Mouse (Mus musculus) ES-Bruce4 (cell line): Measurements from ENCODE around the gene Ing1.

Experiments used
- CTCF ChIP-seq: IDR thresholded peaks from one replicate; pipeline ENCODE4 v1.8.1; 2011; ENCODE audit warnings: low read depth, low read length
- POLR2A ChIP-seq: IDR thresholded peaks from one replicate; pipeline ENCODE4 v1.8.1; 2011; ENCODE audit warnings: low read length; ENCODE audit not compliant: insufficient read depth

- TF ChIP-seq CTCF (no peak), POLR2A (no peak)
Observed at GRCm38 (mm10) chr8:11585513-11586373, 30.4 kb downstream of the Ing1 start.
